Mouse (Mus musculus) thymus, adult 2 months (tissue): ENCODE results near the gene Pidd1.

ENCODE experiments used
- CTCF ChIP-seq: fragments of 200-500 bp; IDR thresholded peaks from 2 replicates; pipeline ENCODE4 v1.5.1; 2012; ENCODE audit warnings: mild to moderate bottlenecking, control low read depth, low read length, moderate library complexity, borderline replicate concordance; ENCODE audit not compliant: control insufficient read depth, poor library complexity, insufficient read depth; ENCODE audit errors: extremely low read depth
- POLR2A ChIP-seq: fragments of 200-500 bp; IDR thresholded peaks from 2 replicates; pipeline ENCODE4 v1.6.1; 2012; ENCODE audit warnings: mild to moderate bottlenecking, low read length, control low read depth, moderate library complexity; ENCODE audit not compliant: control insufficient read depth, poor library complexity, insufficient read depth; ENCODE audit errors: extremely low read depth

DNA sequence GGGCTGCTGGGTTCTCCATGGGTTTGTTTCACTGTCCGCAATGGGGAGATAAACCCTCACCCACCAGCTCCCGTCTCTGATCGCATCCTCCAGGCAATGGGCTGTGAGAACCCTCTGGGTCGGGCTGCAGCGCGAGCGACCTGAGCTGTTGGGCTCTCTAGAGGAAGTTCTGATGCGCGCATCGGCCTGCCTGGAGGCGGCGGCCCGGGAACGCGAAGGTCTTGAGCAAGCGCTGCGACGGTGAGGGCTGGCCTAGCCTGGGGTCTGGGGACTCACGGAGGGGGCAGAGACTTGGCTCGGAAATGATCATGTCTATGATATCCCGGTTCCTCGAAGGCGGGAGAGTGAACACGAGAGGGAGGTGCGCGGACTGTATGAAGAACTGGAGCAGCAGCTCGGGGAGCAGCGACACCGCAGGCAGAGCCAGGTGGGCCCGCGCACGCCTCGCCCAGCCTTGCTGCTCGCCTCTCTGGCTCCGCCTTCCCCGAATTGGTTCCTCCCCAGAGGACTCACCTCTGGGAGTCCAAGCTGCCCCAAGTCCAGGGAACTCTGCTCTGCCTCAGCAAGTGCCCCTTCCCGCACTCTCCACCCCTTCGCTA lies 20.9 kb upstream of the Pidd1 start:
- TF ChIP-seq CTCF = no peak
- no peak for TF ChIP-seq POLR2A
